Mouse (Mus musculus): ENCODE measurements around the gene Cracr2b.

- TF ChIP-seq CHD2 (IDR thresholded peaks at IDR 0.05; ENCODE audit: low read length) (no peak), MAX (IDR thresholded peaks at IDR 0.05; ENCODE audit: low read length) (no peak), ZNF384 (IDR thresholded peaks at IDR 0.05; ENCODE audit: low read depth, low read length) (no peak), CTCF (IDR thresholded peaks at IDR 0.05 in 2 of 3, conservative IDR thresholded peaks at IDR 0.05 in 1 of 3; ENCODE audit: control insufficient read depth in 1 of 3, insufficient read depth in 1 of 3, low read depth in 2 of 3, low read length in 3 of 3, poor library complexity in 1 of 3, severe bottlenecking in 1 of 3) (no peak), POLR2A (IDR thresholded peaks at IDR 0.05; ENCODE audit: control insufficient read depth in 1 of 2, insufficient read depth in 1 of 2, low read depth in 1 of 2, low read length in 2 of 2, poor library complexity in 1 of 2) (no peak), NELFE (IDR thresholded peaks at IDR 0.05; ENCODE audit: low read depth, low read length) (no peak), TBP (IDR thresholded peaks at IDR 0.05; ENCODE audit: low read depth, low read length) (no peak), EP300 (IDR thresholded peaks at IDR 0.05; ENCODE audit: low read depth in 1 of 2, low read length in 2 of 2) (no peak), MAZ (IDR thresholded peaks at IDR 0.05; ENCODE audit: low read depth, low read length) (no peak), RCOR1 (IDR thresholded peaks at IDR 0.05; ENCODE audit: low read depth, low read length) (no peak)
Measured at GRCm38 (mm10) chr7:141458661-141459060, 2.2 kb upstream of the Cracr2b start.
